Mouse (Mus musculus) embryonic facial prominence, embryonic 14.5 days (tissue): ENCODE measurements at regions not wholly inside any gene's neighbourhood (a gene's known extent, or its start where the extent isn't known, plus 50 kb on each side); places are given as distances from the start of the nearest gene placed in this dataset.

Source experiments
- ATAC-seq: fragments of 200-750 bp; cut with Nextera tagmentation; 2 replicates; pipeline ENCODE4 v1.8.0; 2017; ENCODE audit warnings: low read depth, moderate number of reproducible peaks, moderate TSS enrichment
- DNase-seq: peaks from one replicate; pipeline ENCODE4 v3.0.0-alpha.2; 2015; ENCODE audit warnings: low spot score
- H3K27ac ChIP-seq: fragments of 300-500 bp; sonication (generic); replicated peaks from 2 replicates; pipeline ENCODE4 v1.5.1; 2014; ENCODE audit warnings: low read depth, mild to moderate bottlenecking, low read length, moderate library complexity
- H3K27me3 ChIP-seq: fragments of 300-500 bp; sonication (generic); replicated peaks from 2 replicates; pipeline ENCODE4 v1.6.1; 2014; ENCODE audit warnings: low read length; ENCODE audit not compliant: control insufficient read depth, insufficient read depth
- H3K36me3 ChIP-seq: fragments of 300-500 bp; sonication (generic); 2 replicates; pipeline ENCODE4 v1.6.1; 2014; ENCODE audit warnings: low read length, mixed read lengths; ENCODE audit not compliant: control insufficient read depth, insufficient read depth
- H3K4me1 ChIP-seq: fragments of 300-500 bp; sonication (generic); 2 replicates; pipeline ENCODE4 v1.6.1; 2014; ENCODE audit warnings: antibody characterized with exemption, low read length; ENCODE audit not compliant: control insufficient read depth, insufficient read depth
- H3K4me2 ChIP-seq: fragments of 300-500 bp; sonication (generic); 2 replicates; pipeline ENCODE4 v1.6.1; 2014; ENCODE audit warnings: low read depth, mild to moderate bottlenecking, low read length, moderate library complexity, mixed read lengths
- H3K4me3 ChIP-seq: fragments of 300-500 bp; sonication (generic); 2 replicates; pipeline ENCODE4 v1.5.1; 2014; ENCODE audit warnings: low read depth, mild to moderate bottlenecking, low read length
- H3K9ac ChIP-seq: fragments of 300-500 bp; sonication (generic); 2 replicates; pipeline ENCODE4 v1.6.1; 2014; ENCODE audit warnings: low read depth, mild to moderate bottlenecking, low read length, moderate library complexity, mixed read lengths
- H3K9me3 ChIP-seq: fragments of 300-500 bp; sonication (generic); 2 replicates; pipeline ENCODE4 v1.6.1; 2016; ENCODE audit warnings: low read length; ENCODE audit not compliant: control insufficient read depth
- WGBS: fragments of 180-500 bp; shearing (Covaris S2); extraction: QIAGEN DNeasy Blood & Tissue Kit; methylation state at CpG from one replicate; pipeline ENCODE4 v1.1.7; 2014; 5-methylcytosine and 5-hydroxymethylcytosine counted together

GRCm38 (mm10) chr8:118042253-118042860 lies 240.6 kb upstream of the Mphosph6 start:
- no peak for DNase-seq
- no peak overlapping the region for H3K9ac ChIP-seq
- WGBS = 66% methylated on average over 10 of the region's 10 CpGs

GRCm38 (mm10) chr8:118041253-118041652 lies 239.5 kb upstream of the Mphosph6 start:
- Histone ChIP-seq H3K4me1 (no peaks in the 10 kb centered on the region), H3K9ac (no peak overlapping the region), H3K4me3 (no peak overlapping the region), H3K27me3 (no peaks in the 10 kb centered on the region), H3K9me3 (no peaks in the 10 kb centered on the region), H3K27ac (no peak overlapping the region), H3K4me2 (no peak overlapping the region), H3K36me3 (no peaks in the 10 kb centered on the region)
- DNase-seq = no peak
- ATAC-seq = no peak
- 72% methylated on average over 6 of the region's 6 CpGs for WGBS

More at GRCm38 (mm10) chr8:118042253-118042860, 240.6 kb upstream of the Mphosph6 start:
- Histone ChIP-seq H3K4me2 (no peak overlapping the region), H3K4me1 (no peaks in the 10 kb centered on the region), H3K36me3 (no peaks in the 10 kb centered on the region), H3K9me3 (no peaks in the 10 kb centered on the region), H3K27ac (no peak overlapping the region), H3K4me3 (no peak overlapping the region), H3K27me3 (no peaks in the 10 kb centered on the region)
- ATAC-seq = no peak

- no peak for ATAC-seq
- no peaks in the 10 kb centered on the region for H3K9me3 ChIP-seq
- DNase-seq = no peak
- no peak overlapping the region for H3K9ac ChIP-seq
- H3K27ac ChIP-seq = no peak overlapping the region
- H3K4me1 ChIP-seq = no peaks in the 10 kb centered on the region
- no peak overlapping the region for H3K4me3 ChIP-seq
- H3K4me2 ChIP-seq = no peak overlapping the region
- H3K36me3 ChIP-seq = no peaks in the 10 kb centered on the region
- WGBS = 68% methylated on average over 4 of the region's 4 CpGs
- no peaks in the 10 kb centered on the region for H3K27me3 ChIP-seq
These were observed 236.1 kb upstream of the Mphosph6 start for GRCm38 (mm10) chr8:118037801-118038200.

- whole genome bisulfite sequencing = 66% methylated on average over 13 of the region's 13 CpGs
- ATAC-seq = no peak
- Histone ChIP-seq H3K9me3 (no peaks in the 10 kb centered on the region), H3K9ac (no peak overlapping the region), H3K36me3 (no peaks in the 10 kb centered on the region), H3K4me1 (no peaks in the 10 kb centered on the region), H3K27me3 (no peaks in the 10 kb centered on the region), H3K4me3 (no peak overlapping the region), H3K4me2 (no peak overlapping the region), H3K27ac (no peak overlapping the region)
- peak; percentile 24 for DNase-seq
These were observed 232.3 kb upstream of the Mphosph6 start for GRCm38 (mm10) chr8:118034051-118034450.

GRCm38 (mm10) chr8:118031406-118031805 lies 229.7 kb upstream of the Mphosph6 start:
- Histone ChIP-seq H3K4me2 (no peak overlapping the region), H3K27me3 (no peaks in the 10 kb centered on the region), H3K27ac (no peak overlapping the region), H3K9me3 (no peaks in the 10 kb centered on the region), H3K4me3 (no peak overlapping the region), H3K9ac (no peak overlapping the region), H3K36me3 (no peaks in the 10 kb centered on the region), H3K4me1 (no peaks in the 10 kb centered on the region)
- WGBS = 43% methylated on average over 6 of the region's 6 CpGs
- ATAC-seq (no peak), DNase-seq (no peak)

GRCm38 (mm10) chr8:118028061-118028850 lies 226.5 kb upstream of the Mphosph6 start:
- ATAC-seq = no peak
- H3K27me3 ChIP-seq = no peaks in the 10 kb centered on the region
- H3K4me2 ChIP-seq = no peak overlapping the region

DNA sequence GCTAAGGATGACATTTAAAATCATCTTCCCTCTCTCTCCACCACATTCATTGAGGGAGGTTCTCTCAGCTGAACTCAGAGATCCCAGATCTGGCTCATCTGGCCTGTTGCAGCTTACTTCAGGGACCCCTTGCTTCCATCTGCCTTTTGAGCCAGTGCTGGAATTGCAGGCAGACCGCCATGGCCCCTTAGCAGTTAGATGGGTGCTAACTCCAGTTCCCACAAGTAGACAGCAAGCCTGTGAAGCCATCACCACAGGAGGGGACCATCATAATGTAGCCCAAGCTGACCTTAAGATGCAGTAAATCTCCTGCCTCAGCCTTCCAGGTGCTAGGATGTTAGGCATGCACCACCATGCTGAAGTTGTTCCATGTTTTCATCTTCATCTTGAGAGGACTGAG lies 221.7 kb upstream of the Mphosph6 start:
- Histone ChIP-seq H3K4me1 (no peaks in the 10 kb centered on the region), H3K27me3 (no peaks in the 10 kb centered on the region), H3K9ac (no peak overlapping the region), H3K9me3 (no peaks in the 10 kb centered on the region), H3K4me2 (no peak overlapping the region), H3K27ac (no peak overlapping the region), H3K36me3 (no peaks in the 10 kb centered on the region), H3K4me3 (no peak overlapping the region)
- ATAC-seq (no peak), DNase-seq (no peak)
- WGBS = 95% methylated on average over 1 of the region's 1 CpGs

More at GRCm38 (mm10) chr8:118028061-118028850, 226.5 kb upstream of the Mphosph6 start:
- Histone ChIP-seq H3K4me1 (no peaks in the 10 kb centered on the region), H3K9me3 (no peaks in the 10 kb centered on the region), H3K36me3 (no peaks in the 10 kb centered on the region), H3K4me3 (no peak overlapping the region), H3K9ac (no peak overlapping the region), H3K27ac (no peak overlapping the region)
- no peak for DNase-seq
- 90% methylated on average over 13 of the region's 13 CpGs for WGBS

- Histone ChIP-seq H3K9me3 (no peaks in the 10 kb centered on the region), H3K36me3 (no peaks in the 10 kb centered on the region), H3K27ac (no peak overlapping the region), H3K4me3 (no peak overlapping the region), H3K4me1 (peaks cover 9% of the 10 kb centered on the region; the same call in 1 of the 2 replicates), H3K4me2 (no peak overlapping the region), H3K27me3 (no peaks in the 10 kb centered on the region), H3K9ac (no peak overlapping the region)
- DNase-seq (no peak), ATAC-seq (no peak)
- WGBS = 52% methylated on average over 3 of the region's 3 CpGs
These were observed 220.2 kb upstream of the Mphosph6 start for GRCm38 (mm10) chr8:118021978-118022377.
